Comparison of ENCODE assay signal across 8 mouse cellular contexts in genomic region chr14:55497449-55497821, GRCm38 (mm10). TPM values are rescaled to one million over a fixed set of nuclear protein-coding genes. Genes with fewer than 3 reads are reported as not detected.
DNase-seq lines count a peak whose midpoint lies in the region; ATAC-seq and TF ChIP-seq lines count a peak whose summit lies in the region.

No protein-coding gene starts in this region.

- TF ChIP-seq POLR2A in cortical plate, adult 2 months (IDR thresholded peaks at IDR 0.05; ENCODE audit: extremely low read depth, insufficient read depth, low read length), result no peak
- TF ChIP-seq POLR2A in spleen, adult 2 months (IDR thresholded peaks at IDR 0.05; ENCODE audit: low read depth, low read length), result no peak

- H3K4me1 ChIP-seq in cortical plate, adult 2 months (ENCODE audit: control insufficient read depth, insufficient read depth, low read length), result no peaks in the 10 kb centered on the region; the same call in 1 of the 2 replicates
- no peaks in the 10 kb centered on the region for H3K4me1 ChIP-seq in intestine, embryonic 16.5 days (ENCODE audit: control insufficient read depth, insufficient read depth, low read length)
- 0 out of 2 replicates have a peak, but pooled peaks cover 2% of the 10 kb centered on the region for H3K4me1 ChIP-seq in limb, embryonic 11.5 days (ENCODE audit: control insufficient read depth, insufficient read depth, low read length)
- H3K4me1 ChIP-seq in midbrain, embryonic 14.5 days (ENCODE audit: control insufficient read depth, insufficient read depth, low read length), result no peaks in the 10 kb centered on the region
- H3K4me1 ChIP-seq in spleen, adult 2 months (ENCODE audit: control insufficient read depth, insufficient read depth, insufficient read length), result peaks cover 2% of the 10 kb centered on the region; the same call in 1 of the 2 replicates

- no peak overlapping the region for H3K4me3 ChIP-seq in cortical plate, adult 2 months (ENCODE audit: insufficient read depth, low read length)
- H3K4me3 ChIP-seq in intestine, embryonic 16.5 days (ENCODE audit: low read length), result no peak overlapping the region
- no peak overlapping the region for H3K4me3 ChIP-seq in limb, embryonic 11.5 days (ENCODE audit: low read depth, low read length)
- no peak overlapping the region for H3K4me3 ChIP-seq in midbrain, embryonic 14.5 days (replicated peaks; ENCODE audit: low read depth, low read length)
- no peak overlapping the region for H3K4me3 ChIP-seq in spleen, adult 2 months (ENCODE audit: extremely low read depth, insufficient read depth, insufficient read length)

- H3K27me3 ChIP-seq in intestine, embryonic 16.5 days (replicated peaks; ENCODE audit: control insufficient read depth, insufficient read depth, low read length), result no peaks in the 10 kb centered on the region
- H3K27me3 ChIP-seq in limb, embryonic 11.5 days (ENCODE audit: control insufficient read depth, insufficient read depth, low read length), result no peaks in the 10 kb centered on the region
- no peaks in the 10 kb centered on the region for H3K27me3 ChIP-seq in midbrain, embryonic 14.5 days (ENCODE audit: control insufficient read depth, insufficient read depth, low read length)
- H3K27me3 ChIP-seq in spleen, adult 2 months (ENCODE audit: control insufficient read depth, insufficient read depth, low read length), result no peaks in the 10 kb centered on the region

- peak; percentile 58 for ATAC-seq in intestine, embryonic 16.5 days
- 0 out of 2 replicates have a peak, but pooled peaks have one; percentile 45 for ATAC-seq in limb, embryonic 11.5 days (ENCODE audit: insufficient number of reproducible peaks, low FRiP score, low TSS enrichment, low read depth)
- ATAC-seq in midbrain, embryonic 14.5 days (ENCODE audit: low FRiP score, low TSS enrichment), result peak; percentile 56; the same call in 1 of the 2 replicates

- no peaks in the 10 kb centered on the region for H3K36me3 ChIP-seq in intestine, embryonic 16.5 days (ENCODE audit: control insufficient read depth, insufficient read depth, low read length)
- no peaks in the 10 kb centered on the region for H3K36me3 ChIP-seq in limb, embryonic 11.5 days (ENCODE audit: control insufficient read depth, insufficient read depth, low read length)
- peaks cover 83% of the 10 kb centered on the region for H3K36me3 ChIP-seq in midbrain, embryonic 14.5 days (ENCODE audit: control insufficient read depth, insufficient read depth, low read length)
- no peaks in the 10 kb centered on the region for H3K36me3 ChIP-seq in spleen, adult 2 months (ENCODE audit: control insufficient read depth, insufficient read depth, low read length)

- no peaks in the 10 kb centered on the region for H3K9me3 ChIP-seq in intestine, embryonic 16.5 days (ENCODE audit: control insufficient read depth, low read length)
- no peaks in the 10 kb centered on the region for H3K9me3 ChIP-seq in limb, embryonic 11.5 days (ENCODE audit: control insufficient read depth, low read length)
- H3K9me3 ChIP-seq in midbrain, embryonic 14.5 days (ENCODE audit: control insufficient read depth, low read length), result no peaks in the 10 kb centered on the region

- peak; percentile 96 for TF ChIP-seq CTCF in cortical plate, adult 2 months (IDR thresholded peaks at IDR 0.05; ENCODE audit: extremely low read depth, insufficient read depth, low read length)
- TF ChIP-seq CTCF in spleen, adult 2 months (IDR thresholded peaks at IDR 0.05; ENCODE audit: extremely low read depth, insufficient read depth, insufficient read length, insufficient replicate concordance), result peak; percentile 99

- no peak overlapping the region for H3K27ac ChIP-seq in cortical plate, adult 2 months (ENCODE audit: insufficient read depth, low read length)
- no peak overlapping the region for H3K27ac ChIP-seq in intestine, embryonic 16.5 days (ENCODE audit: low read length)
- no peak overlapping the region for H3K27ac ChIP-seq in limb, embryonic 11.5 days (replicated peaks; ENCODE audit: low read depth, low read length)
- no peak overlapping the region for H3K27ac ChIP-seq in midbrain, embryonic 14.5 days (replicated peaks; ENCODE audit: low read depth, low read length)
- H3K27ac ChIP-seq in spleen, adult 2 months (ENCODE audit: insufficient read depth, low read length), result no peak overlapping the region

- H3K4me2 ChIP-seq in intestine, embryonic 16.5 days (ENCODE audit: low read depth, low read length), result no peak overlapping the region
- H3K4me2 ChIP-seq in limb, embryonic 11.5 days (ENCODE audit: low read depth, severe bottlenecking), result no peak overlapping the region
- no peak overlapping the region for H3K4me2 ChIP-seq in midbrain, embryonic 14.5 days (ENCODE audit: low read length)

- peak; percentile 85 for DNase-seq in layer of hippocampus, adult 11-12 months (ENCODE audit: low spot score)
- DNase-seq in layer of hippocampus, adult 9-10 months (ENCODE audit: low spot score), result no peak
- peak; percentile 80 to 88 for DNase-seq in gastrocnemius, postnatal 36 days
- peak; percentile 93 for DNase-seq in limb, embryonic 11.5 days (ENCODE audit: low spot score)
- DNase-seq in midbrain, embryonic 14.5 days, result peak; percentile 92
- DNase-seq in spleen, adult 2 months (ENCODE audit: low read depth in 1 of 2, low spot score in 2 of 2), result peak; percentile 61 to 85

- intact Hi-C loops in gastrocnemius, postnatal 36 days (cut with DNase I), result loop anchor here (1.0 to 5.0 kb wide), 3 partner anchors 60 to 245 kb away; partner anchors contain the start of gene Irf9

- H3K9ac ChIP-seq in intestine, embryonic 16.5 days (ENCODE audit: low read depth, low read length), result no peak overlapping the region
- H3K9ac ChIP-seq in limb, embryonic 11.5 days (ENCODE audit: low read length), result no peak overlapping the region
- no peak overlapping the region for H3K9ac ChIP-seq in midbrain, embryonic 14.5 days (replicated peaks; ENCODE audit: low read length)

- WGBS in intestine, embryonic 16.5 days, result 23% methylated on average over 6 of the region's 6 CpGs
- WGBS in limb, embryonic 11.5 days, result 35% methylated on average over 6 of the region's 6 CpGs
- 38% methylated on average over 6 of the region's 6 CpGs for WGBS in midbrain, embryonic 14.5 days
- 36% methylated on average over 6 of the region's 6 CpGs for WGBS in spleen, adult 2 months

RNA-seq across cellular contexts. Expression of gene Carmil3, which starts 7.0 kb away (rescaled TPM):
- polyA plus RNA-seq in cortical plate, adult 2 months (2012; rRNA removed), result 56.0 and 63.7 TPM in 2 replicates
- total RNA-seq in gastrocnemius, postnatal 36 days (2021), result under 1 TPM; 0.47 to 0.89 TPM
- polyA plus RNA-seq in intestine, embryonic 16.5 days (2015; fragmentation: Nextera tagmentation; extraction: Ambion mirVana), result 1.0 TPM in 2 replicates
- 3.0 and 3.7 TPM in 2 replicates for polyA plus RNA-seq in limb, embryonic 11.5 days (2014; fragmentation: Nextera tagmentation; extraction: Ambion mirVana)
- 34.7 and 34.8 TPM in 2 replicates for polyA plus RNA-seq in midbrain, embryonic 14.5 days (2014; fragmentation: Nextera tagmentation; extraction: Ambion mirVana)
- polyA plus RNA-seq in spleen, adult 2 months (2012; rRNA removed), result 4.5 and 4.8 TPM in 2 replicates

RNA-seq across cellular contexts. Expression of gene Cpne6, which starts 12.8 kb away (rescaled TPM):
- polyA plus RNA-seq in cortical plate, adult 2 months (2012; rRNA removed), result 195 and 268 TPM in 2 replicates
- not detected for total RNA-seq in gastrocnemius, postnatal 36 days (2021)
- polyA plus RNA-seq in intestine, embryonic 16.5 days (2015; fragmentation: Nextera tagmentation; extraction: Ambion mirVana), result 0.61 TPM in 2 replicates
- polyA plus RNA-seq in limb, embryonic 11.5 days (2014; fragmentation: Nextera tagmentation; extraction: Ambion mirVana), result not detected in 2 replicates
- 0.74 and 1.4 TPM in 2 replicates for polyA plus RNA-seq in midbrain, embryonic 14.5 days (2014; fragmentation: Nextera tagmentation; extraction: Ambion mirVana)
- 0.02 TPM in 1 of 2 replicates, not detected in the other for polyA plus RNA-seq in spleen, adult 2 months (2012; rRNA removed)

RNA-seq across cellular contexts. Expression of gene Dhrs4, which starts 18.9 kb away (rescaled TPM):
- polyA plus RNA-seq in cortical plate, adult 2 months (2012; rRNA removed), result 14.3 and 16.0 TPM in 2 replicates
- 10 to 100 TPM; 43.3 to 50.8 TPM for total RNA-seq in gastrocnemius, postnatal 36 days (2021)
- polyA plus RNA-seq in intestine, embryonic 16.5 days (2015; fragmentation: Nextera tagmentation; extraction: Ambion mirVana), result 165 and 167 TPM in 2 replicates
- 49.4 and 55.3 TPM in 2 replicates for polyA plus RNA-seq in limb, embryonic 11.5 days (2014; fragmentation: Nextera tagmentation; extraction: Ambion mirVana)
- polyA plus RNA-seq in midbrain, embryonic 14.5 days (2014; fragmentation: Nextera tagmentation; extraction: Ambion mirVana), result 11.5 and 13.3 TPM in 2 replicates
- polyA plus RNA-seq in spleen, adult 2 months (2012; rRNA removed), result 18.5 and 21.0 TPM in 2 replicates

RNA-seq across cellular contexts. Expression of gene Nrl, which starts 27.3 kb away (rescaled TPM):
- 0.21 and 0.66 TPM in 2 replicates for polyA plus RNA-seq in cortical plate, adult 2 months (2012; rRNA removed)
- total RNA-seq in gastrocnemius, postnatal 36 days (2021), result not detected
- polyA plus RNA-seq in intestine, embryonic 16.5 days (2015; fragmentation: Nextera tagmentation; extraction: Ambion mirVana), result not detected in 2 replicates
- not detected in 2 replicates for polyA plus RNA-seq in limb, embryonic 11.5 days (2014; fragmentation: Nextera tagmentation; extraction: Ambion mirVana)
- 0.24 TPM in 1 of 2 replicates, not detected in the other for polyA plus RNA-seq in midbrain, embryonic 14.5 days (2014; fragmentation: Nextera tagmentation; extraction: Ambion mirVana)
- 0.02 and 0.40 TPM in 2 replicates for polyA plus RNA-seq in spleen, adult 2 months (2012; rRNA removed)

RNA-seq across cellular contexts. Expression of gene Pck2, which starts 42.6 kb away (rescaled TPM):
- 27.2 and 35.7 TPM in 2 replicates for polyA plus RNA-seq in cortical plate, adult 2 months (2012; rRNA removed)
- 1 to 10 TPM; 4.2 to 4.5 TPM for total RNA-seq in gastrocnemius, postnatal 36 days (2021)
- 46.2 and 51.8 TPM in 2 replicates for polyA plus RNA-seq in intestine, embryonic 16.5 days (2015; fragmentation: Nextera tagmentation; extraction: Ambion mirVana)
- 20.4 and 21.6 TPM in 2 replicates for polyA plus RNA-seq in limb, embryonic 11.5 days (2014; fragmentation: Nextera tagmentation; extraction: Ambion mirVana)
- 15.8 and 16.2 TPM in 2 replicates for polyA plus RNA-seq in midbrain, embryonic 14.5 days (2014; fragmentation: Nextera tagmentation; extraction: Ambion mirVana)
- 47.9 and 53.3 TPM in 2 replicates for polyA plus RNA-seq in spleen, adult 2 months (2012; rRNA removed)

Comparison
In these comparisons a context has a peak if more than half of its experiments do, and no peak if none do; other contexts are left out.
1. RNA of gene Cpne6, which starts 12.8 kb away (polyA plus RNA-seq): 195 to 268 TPM in cortical plate, adult 2 months; 0.74 to 1.4 TPM in midbrain, embryonic 14.5 days, 0.61 TPM in intestine, embryonic 16.5 days, not detected in limb, embryonic 11.5 days and 0.02 TPM in spleen, adult 2 months; every median in the first group is over 10 times any median in the second.
2. Peak in every context shown above with its lines, with median percentiles within 50 percentile points of each other: ATAC-seq.